Mouse (Mus musculus) kidney, postnatal 36 days (tissue): ENCODE measurements around the gene Lcn10.
"Not testable (repeated sequence)": the region's sequence is repeated elsewhere in the genome, so short reads cannot be mapped to it uniquely, and the experiment has no call there.

Experiments used
- DNase-seq, 2 experiments: peaks; one replicate each; pipeline ENCODE4 v3.0.0; 2021 to 2022; ENCODE audit warnings: mixed read lengths in 2 of 2

Lcn10 gene

GRCm38 (mm10) chr2:25682426-25682825 lies at the start of gene Lcn10:
Gene Lcn10 (plus strand): TSS chr2:25682726.
- DNase-seq, result no peak

GRCm38 (mm10) chr2:25633616-25634015 lies 48.9 kb upstream of the Lcn10 start:
- DNase-seq, result no peak

- DNase-seq, result no peak
These were observed 48.5 kb upstream of the Lcn10 start for GRCm38 (mm10) chr2:25634046-25634445.

- peak in 1 of 2 experiments; percentile 71 for DNase-seq
These were observed 42.6 kb upstream of the Lcn10 start for GRCm38 (mm10) chr2:25639890-25640289.

GRCm38 (mm10) chr2:25652902-25653301 lies 29.6 kb upstream of the Lcn10 start, which contains the start of gene Lcn8:
Gene Lcn8 (plus strand): TSS chr2:25653120.
- no peak for DNase-seq

- DNase-seq, result no peak
These were observed 28.0 kb upstream of the Lcn10 start for GRCm38 (mm10) chr2:25654502-25654901.

GRCm38 (mm10) chr2:25656691-25657090 lies 25.8 kb upstream of the Lcn10 start:
- no peak for DNase-seq

- DNase-seq, result peak in 1 of 2 experiments; percentile 33
These were observed 25.3 kb upstream of the Lcn10 start for GRCm38 (mm10) chr2:25657246-25657645.

GRCm38 (mm10) chr2:25657652-25658051 lies 24.9 kb upstream of the Lcn10 start, which contains the start of gene Lcn5:
Gene Lcn5 (plus strand): TSS chr2:25657952.
- DNase-seq, result no peak

GRCm38 (mm10) chr2:25660279-25660678 lies 22.2 kb upstream of the Lcn10 start:
- DNase-seq, result no peak

GRCm38 (mm10) chr2:25661245-25661970 lies 21.1 kb upstream of the Lcn10 start:
- no peak for DNase-seq

- peak; percentile 41 to 82 for DNase-seq
These were observed 19.0 kb upstream of the Lcn10 start for GRCm38 (mm10) chr2:25663511-25663910.

GRCm38 (mm10) chr2:25664125-25664524 lies 18.4 kb upstream of the Lcn10 start:
- no peak for DNase-seq

- no peak for DNase-seq
These were observed 16.0 kb upstream of the Lcn10 start for GRCm38 (mm10) chr2:25666516-25666915.

GRCm38 (mm10) chr2:25676486-25676885 lies 6.0 kb upstream of the Lcn10 start, which contains the start of gene Lcn6:
Gene Lcn6 (plus strand): TSS chr2:25676786.
- no peak for DNase-seq

- no peak for DNase-seq
These were observed 3.0 kb upstream of the Lcn10 start for GRCm38 (mm10) chr2:25679559-25679958.

- DNase-seq, result no peak
These were observed 4.4 kb downstream of the Lcn10 start for GRCm38 (mm10) chr2:25686941-25687340.

GRCm38 (mm10) chr2:25694605-25695004 lies 12.1 kb downstream of the Lcn10 start:
- peak; percentile 42 to 86 for DNase-seq

- DNase-seq, result peak in 1 of 2 experiments; percentile 50
These were observed 14.4 kb downstream of the Lcn10 start for GRCm38 (mm10) chr2:25696951-25697350.

GRCm38 (mm10) chr2:25698696-25699095 lies 16.2 kb downstream of the Lcn10 start:
- peak in 1 of 2 experiments; percentile 46 for DNase-seq

GRCm38 (mm10) chr2:25699743-25700142 lies 17.2 kb downstream of the Lcn10 start, which contains the start of gene Obp2a:
Gene Obp2a (plus strand): TSS chr2:25700043.
- not testable (repeated sequence) for DNase-seq

GRCm38 (mm10) chr2:25701001-25701400 lies 18.5 kb downstream of the Lcn10 start:
- no peak for DNase-seq

- no peak for DNase-seq
These were observed 21.2 kb downstream of the Lcn10 start for GRCm38 (mm10) chr2:25703706-25704105.
